Mouse (Mus musculus): ENCODE data around the gene Wnt5b.

DNA sequence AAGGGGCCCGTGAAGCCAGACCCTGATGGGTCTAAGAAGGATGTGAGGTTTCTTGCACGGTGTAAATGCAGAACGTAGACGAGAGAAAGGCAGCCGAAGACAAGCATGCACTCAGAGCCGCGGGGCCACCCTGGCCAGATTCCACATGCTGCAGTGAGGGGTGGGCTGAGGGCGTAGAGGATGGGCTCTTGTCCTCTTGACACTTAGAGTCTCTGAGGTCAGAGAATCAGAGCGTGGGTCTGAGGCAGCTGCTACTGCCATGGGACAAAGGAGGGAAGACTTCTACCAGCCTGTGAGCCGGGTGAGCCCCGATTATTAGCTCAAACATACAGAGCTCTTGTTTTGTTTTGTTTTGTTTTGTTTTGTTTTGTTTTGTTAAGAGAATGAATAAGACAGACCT lies 53.6 kb downstream of the Wnt5b start:
- no peak for TF ChIP-seq CTCF (IDR thresholded peaks at IDR 0.05; ENCODE audit: low read depth, low read length)
- no peak for TF ChIP-seq POLR2A (IDR thresholded peaks at IDR 0.05; ENCODE audit: borderline replicate concordance, low read depth, low read length)
